Mouse (Mus musculus) right cerebral cortex, postnatal 36 days (tissue): ENCODE measurements around the gene Sema4d.
"Not testable (repeated sequence)": the region's sequence is repeated elsewhere in the genome, so short reads cannot be mapped to it uniquely, and the experiment has no call there.

Experiments used
- DNase-seq, 2 experiments: peaks; one replicate each; pipeline ENCODE4 v3.0.0; 2022; ENCODE audit warnings: low spot score in 2 of 2, mixed read lengths in 1 of 2

Sema4d gene

GRCm38 (mm10) chr13:51678687-51679086, 114.9 kb downstream of the Sema4d start:
- no peak for DNase-seq

GRCm38 (mm10) chr13:51677630-51678185, 115.8 kb downstream of the Sema4d start:
- no peak for DNase-seq

GRCm38 (mm10) chr13:51677041-51677440, 116.5 kb downstream of the Sema4d start:
- no peak for DNase-seq

GRCm38 (mm10) chr13:51676641-51677040, 116.9 kb downstream of the Sema4d start:
- DNase-seq: no peak

- not testable (repeated sequence) for DNase-seq
These were observed 125.4 kb downstream of the Sema4d start for GRCm38 (mm10) chr13:51668195-51668594.

- DNase-seq: no peak
These were observed 130.0 kb downstream of the Sema4d start for GRCm38 (mm10) chr13:51663561-51663960.

GRCm38 (mm10) chr13:51659573-51659972, 134.0 kb downstream of the Sema4d start:
- no peak for DNase-seq

GRCm38 (mm10) chr13:51658094-51658493, 135.5 kb downstream of the Sema4d start:
- DNase-seq: no peak

GRCm38 (mm10) chr13:51656516-51657235, 136.9 kb downstream of the Sema4d start:
- DNase-seq: no peak

GRCm38 (mm10) chr13:51653961-51654360, 139.6 kb downstream of the Sema4d start:
- no peak for DNase-seq

GRCm38 (mm10) chr13:51653159-51653558, 140.4 kb downstream of the Sema4d start:
- no peak for DNase-seq

GRCm38 (mm10) chr13:51651408-51652064, 142.0 kb downstream of the Sema4d start, which contains the start of gene Secisbp2:
TSS of gene Secisbp2 (plus strand) at chr13:51651697.
- DNase-seq: peak; percentile 92

GRCm38 (mm10) chr13:51649740-51650139, 143.8 kb downstream of the Sema4d start:
- no peak for DNase-seq

- DNase-seq: no peak
These were observed 145.3 kb downstream of the Sema4d start for GRCm38 (mm10) chr13:51648237-51648636.

GRCm38 (mm10) chr13:51647770-51648169, 145.8 kb downstream of the Sema4d start:
- no peak for DNase-seq

- DNase-seq: no peak
These were observed 147.1 kb downstream of the Sema4d start for GRCm38 (mm10) chr13:51646362-51647027.

GRCm38 (mm10) chr13:51645872-51646271, 147.7 kb downstream of the Sema4d start:
- DNase-seq: no peak

- peak; percentile 98 to 99 for DNase-seq
These were observed 148.4 kb downstream of the Sema4d start, which contains the start of gene Cks2 for GRCm38 (mm10) chr13:51644829-51645789. TSS of gene Cks2 (plus strand) at chr13:51645232.

- no peak for DNase-seq
These were observed 149.4 kb downstream of the Sema4d start for GRCm38 (mm10) chr13:51643924-51644828.
